Mouse (Mus musculus) ovary, adult 18-20 months (tissue): ENCODE data around the gene Sbno2.
A peak's percentile ranks its signal among the peaks of the same experiment; 100 is the strongest.

ENCODE experiments used
- DNase-seq: peaks from one replicate; pipeline ENCODE4 v3.0.0; 2022; ENCODE audit warnings: low spot score, mixed read lengths

Sbno2 gene

DNA sequence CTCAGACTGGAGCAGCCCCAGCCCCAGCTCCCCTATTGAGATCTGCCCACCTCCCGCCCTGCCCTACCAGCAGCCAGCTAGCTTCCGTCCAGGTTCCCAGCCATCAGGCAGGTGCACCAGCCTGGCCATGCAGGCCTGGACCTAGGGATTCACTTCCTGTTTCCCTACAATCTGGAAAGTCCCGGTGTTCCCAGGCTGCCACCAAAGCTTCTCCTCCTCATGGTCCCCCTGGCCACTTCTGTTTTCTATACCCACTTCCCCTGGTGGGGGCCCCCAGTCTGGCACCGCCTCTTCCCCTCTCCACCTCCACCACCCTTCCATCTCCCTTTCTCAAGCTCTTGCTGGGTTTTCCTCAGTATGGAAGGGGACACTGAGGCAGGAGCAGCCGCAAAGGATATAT is at the start of gene Sbno2:
TSS of gene Sbno2 (minus strand) at position 112 of the 400 bp plus-strand sequence.
- no peak for DNase-seq

GRCm38 (mm10) chr10:80154384-80154783 is 49.0 kb upstream of the Sbno2 start:
- DNase-seq: no peak

DNA sequence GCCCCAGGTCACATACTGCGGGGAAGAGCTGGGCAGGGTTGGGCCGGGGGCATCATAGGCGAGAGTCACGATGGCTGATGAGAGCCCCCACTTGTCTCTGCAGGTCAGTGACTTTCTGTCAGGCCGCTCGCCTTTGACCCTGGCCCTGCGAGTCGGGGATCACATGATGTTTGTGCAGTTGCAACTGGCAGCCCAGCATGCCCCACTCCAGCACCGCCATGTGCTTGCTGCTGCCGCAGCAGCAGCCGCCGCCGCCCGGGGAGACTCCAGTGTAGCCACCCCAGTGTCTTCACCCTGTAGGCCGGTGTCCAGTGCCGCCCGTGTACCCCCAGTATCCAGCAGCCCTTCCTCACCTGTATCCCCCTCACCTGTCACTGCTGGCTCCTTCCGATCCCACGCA is 48.3 kb upstream of the Sbno2 start:
- DNase-seq: no peak

GRCm38 (mm10) chr10:80152873-80153260 is 47.5 kb upstream of the Sbno2 start:
- DNase-seq: no peak

DNA sequence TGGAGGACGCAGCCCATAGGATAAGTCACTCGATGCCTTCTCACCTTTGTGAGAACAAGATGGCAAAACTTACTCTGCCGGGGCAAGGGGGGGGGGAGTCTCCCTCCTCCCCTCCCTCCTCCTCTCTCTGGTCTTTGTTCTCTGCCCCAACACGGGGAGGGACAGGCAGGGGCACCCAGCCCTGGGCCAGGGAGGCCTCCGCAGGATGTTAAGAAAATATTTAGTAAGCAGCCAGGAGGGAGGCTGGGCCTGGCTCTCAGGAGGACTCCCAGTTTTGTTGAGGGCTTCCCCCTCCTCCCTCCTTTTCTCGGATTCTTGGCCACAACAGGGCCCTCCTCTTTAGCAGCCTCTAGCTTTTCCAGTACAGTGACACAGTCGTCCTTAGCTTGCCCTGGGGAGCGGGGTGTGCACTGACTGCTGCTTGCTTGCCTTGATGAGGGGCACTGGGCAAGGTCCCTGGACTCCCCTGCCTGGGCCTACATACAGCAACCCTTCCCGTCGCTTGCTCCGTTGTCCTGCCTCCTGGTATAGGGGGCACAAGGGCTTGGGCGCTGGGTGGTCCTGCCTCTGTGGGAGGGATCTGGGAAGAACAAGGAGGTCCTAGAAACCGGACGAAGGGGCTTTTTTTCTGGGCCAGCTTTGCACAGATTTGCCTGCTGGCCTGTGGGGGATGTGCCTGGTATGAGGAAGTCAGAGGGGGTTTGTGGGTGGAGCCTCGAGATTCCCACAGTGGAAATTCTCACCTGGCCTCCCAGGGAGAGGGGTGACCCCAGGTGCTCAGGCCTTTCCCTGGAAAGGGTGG is 46.9 kb upstream of the Sbno2 start:
- DNase-seq: no peak

GRCm38 (mm10) chr10:80151211-80152034 is 46.1 kb upstream of the Sbno2 start:
- peak; percentile 70 for DNase-seq

- DNase-seq: no peak
Observed at GRCm38 (mm10) chr10:80150226-80151210, 45.1 kb upstream of the Sbno2 start.

DNA sequence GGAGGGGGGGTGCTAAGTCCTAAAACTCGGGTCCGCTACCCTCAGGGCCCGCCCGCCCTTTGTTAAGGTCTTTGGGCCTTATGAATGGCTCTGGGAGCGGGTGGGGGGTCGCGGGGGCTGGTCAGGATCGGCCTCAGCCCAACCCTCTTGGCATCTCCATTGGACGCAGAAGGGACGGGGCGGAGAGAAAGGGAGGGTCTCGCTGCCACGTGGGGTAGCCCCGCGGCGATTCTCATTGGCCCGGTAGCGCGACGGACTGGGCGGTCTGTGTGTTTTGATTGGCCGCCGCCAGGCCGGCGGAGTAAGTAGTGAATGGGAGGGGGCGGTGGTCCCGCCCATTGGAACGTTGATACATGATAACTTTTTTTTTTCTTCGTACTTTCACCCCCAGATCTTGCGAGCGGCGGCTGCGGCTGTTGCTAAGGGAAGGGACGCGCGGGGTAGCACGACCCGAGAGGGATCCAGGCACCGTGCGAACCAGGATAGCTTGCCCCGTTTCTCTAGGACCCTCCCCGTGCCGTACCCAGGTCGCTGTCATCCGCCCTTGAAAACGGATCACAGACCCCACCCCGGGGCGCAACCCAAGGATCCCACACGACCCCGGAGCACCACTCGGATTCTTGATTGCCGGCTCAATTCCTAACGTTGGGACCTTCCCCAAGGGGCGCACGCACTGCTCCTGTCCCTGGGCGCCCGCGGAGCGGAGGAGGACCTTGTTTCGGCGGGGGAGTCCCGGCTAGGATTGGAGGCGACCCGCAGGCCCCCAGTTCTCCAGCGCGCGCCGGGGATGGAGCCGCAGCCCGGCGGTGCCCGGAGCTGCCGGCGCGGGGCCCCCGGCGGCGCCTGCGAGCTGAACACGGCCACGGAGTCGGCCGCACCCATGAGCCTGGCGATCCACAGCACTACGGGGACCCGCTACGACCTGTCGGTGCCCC is 44.2 kb upstream of the Sbno2 start:
- peak; percentile 99 for DNase-seq

- peak; percentile 90 for DNase-seq
Observed at GRCm38 (mm10) chr10:80148610-80149290, 43.4 kb upstream of the Sbno2 start.

- DNase-seq: peak; percentile 80
Observed at GRCm38 (mm10) chr10:80147719-80148601, 42.6 kb upstream of the Sbno2 start, which contains the start of gene Midn. TSS of gene Midn (plus strand) at chr10:80148272.

- no peak for DNase-seq
Observed at GRCm38 (mm10) chr10:80147146-80147718, 41.9 kb upstream of the Sbno2 start.

GRCm38 (mm10) chr10:80146568-80147011 is 41.2 kb upstream of the Sbno2 start:
- no peak for DNase-seq

- DNase-seq: no peak
Observed at GRCm38 (mm10) chr10:80145896-80146295, 40.5 kb upstream of the Sbno2 start.

- DNase-seq: no peak
Observed at GRCm38 (mm10) chr10:80144864-80145838, 39.8 kb upstream of the Sbno2 start.

- DNase-seq: no peak
Observed at GRCm38 (mm10) chr10:80144159-80144558, 38.8 kb upstream of the Sbno2 start.

DNA sequence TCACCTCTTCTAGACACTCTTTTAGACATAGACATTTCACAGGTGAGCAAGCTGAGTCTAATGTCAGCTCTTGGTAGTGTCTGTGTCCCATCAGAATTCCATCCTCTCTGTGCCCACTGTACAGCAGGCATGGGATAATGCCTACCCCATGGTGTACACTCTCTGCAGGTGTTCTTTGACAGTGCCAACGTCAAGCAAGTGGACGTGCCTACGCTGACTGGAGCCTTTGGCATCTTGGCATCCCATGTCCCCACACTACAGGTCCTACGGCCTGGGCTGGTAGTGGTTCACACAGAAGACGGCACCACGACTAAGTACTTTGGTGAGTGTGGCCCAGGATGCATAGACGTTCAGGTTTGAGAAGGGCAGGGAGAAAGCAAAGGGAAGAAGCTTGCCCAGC is 38.3 kb upstream of the Sbno2 start:
- no peak for DNase-seq

GRCm38 (mm10) chr10:80142530-80142925 is 37.2 kb upstream of the Sbno2 start:
- no peak for DNase-seq
